Mouse (Mus musculus) neural tube, postnatal 0 days (tissue): Measurements from ENCODE around the gene Zdhhc5. TPM values are rescaled to one million over a fixed set of nuclear protein-coding genes. Genes with fewer than 3 reads are reported as not detected.

Experiments used
- microRNA counts: library from miRNA; unstranded; fragments of <30 nt; microRNA quantifications from one replicate; lab custom pipeline; 2015
- microRNA-seq: library from miRNA; unstranded; fragments of <30 nt; microRNA quantifications from one replicate; pipeline ENCODE4, GENCODE M21; 2016
- polyA plus RNA-seq: library from polyadenylated mRNA; unstranded; fragments of >200 nt; fragmentation: Nextera tagmentation; extraction: Ambion mirVana; gene quantifications from 2 replicates; pipeline ENCODE4 v1.2.1, GENCODE M21; 2015

The Zdhhc5 gene
- 14.1 and 16.3 TPM in 2 replicates for polyA plus RNA-seq

DNA sequence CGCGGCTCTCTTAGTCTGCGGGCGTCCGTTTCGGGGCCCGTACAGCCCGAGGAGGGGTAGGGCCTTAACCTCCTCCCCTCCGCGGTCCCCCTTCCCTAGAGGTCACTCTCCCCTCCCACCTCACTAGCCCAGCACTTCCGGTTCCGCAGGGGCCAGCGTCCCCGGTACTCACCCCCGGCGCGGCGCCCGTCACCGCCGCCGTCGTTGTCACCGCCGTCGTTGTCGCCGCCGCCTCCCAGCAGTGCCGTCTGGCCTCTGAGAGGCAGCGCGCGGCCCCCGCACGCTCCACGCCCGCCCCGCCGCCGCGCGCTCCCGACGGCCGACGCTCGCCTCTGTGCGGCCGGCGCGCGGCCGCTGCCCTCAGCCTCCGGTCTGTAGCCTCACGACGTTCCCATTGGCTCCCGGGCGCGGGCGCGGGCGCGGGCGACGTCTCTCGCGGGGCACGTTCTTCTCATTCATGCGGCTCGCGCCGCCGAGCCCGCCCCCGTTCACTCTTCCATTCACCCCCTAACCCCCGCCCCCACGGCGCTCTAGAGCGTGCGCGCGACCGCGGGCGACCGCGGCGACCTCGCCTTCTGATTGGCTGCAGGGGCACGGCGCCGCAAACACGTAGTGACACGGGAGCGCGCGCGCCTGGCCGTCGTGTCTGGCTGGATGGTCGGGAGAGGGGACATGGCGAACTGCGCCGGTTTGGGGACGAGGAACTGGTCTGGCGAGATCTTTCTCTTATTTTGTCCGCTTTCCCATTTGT lies at the start of gene Zdhhc5:
Gene Zdhhc5, minus strand, starts transcription at position 370 of the 751 bp plus-strand sequence.

DNA sequence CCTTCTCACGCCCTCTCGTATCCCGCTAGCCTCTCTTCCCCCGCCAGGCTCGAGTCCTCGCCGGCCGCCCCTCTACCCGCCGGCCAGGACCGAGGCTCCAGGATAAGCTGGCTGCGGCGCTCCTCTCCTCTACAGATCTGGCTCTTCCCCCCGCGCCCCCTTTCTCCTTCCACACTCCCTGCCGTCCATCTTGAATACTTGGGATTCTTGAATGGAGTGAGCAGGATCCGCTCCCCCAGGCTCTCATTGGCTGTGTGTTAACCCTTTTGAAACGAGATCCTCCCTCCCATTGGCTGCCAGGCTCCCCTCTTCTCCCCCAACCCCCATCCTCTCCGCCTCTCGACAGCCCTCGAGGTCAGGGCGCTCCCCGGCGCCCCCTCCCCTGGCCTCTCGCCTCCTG lies 28.6 kb upstream of the Zdhhc5 start, which contains the start of gene Gm19426:
Gene Gm19426, minus strand, starts transcription at position 95 of the 400 bp plus-strand sequence.

DNA sequence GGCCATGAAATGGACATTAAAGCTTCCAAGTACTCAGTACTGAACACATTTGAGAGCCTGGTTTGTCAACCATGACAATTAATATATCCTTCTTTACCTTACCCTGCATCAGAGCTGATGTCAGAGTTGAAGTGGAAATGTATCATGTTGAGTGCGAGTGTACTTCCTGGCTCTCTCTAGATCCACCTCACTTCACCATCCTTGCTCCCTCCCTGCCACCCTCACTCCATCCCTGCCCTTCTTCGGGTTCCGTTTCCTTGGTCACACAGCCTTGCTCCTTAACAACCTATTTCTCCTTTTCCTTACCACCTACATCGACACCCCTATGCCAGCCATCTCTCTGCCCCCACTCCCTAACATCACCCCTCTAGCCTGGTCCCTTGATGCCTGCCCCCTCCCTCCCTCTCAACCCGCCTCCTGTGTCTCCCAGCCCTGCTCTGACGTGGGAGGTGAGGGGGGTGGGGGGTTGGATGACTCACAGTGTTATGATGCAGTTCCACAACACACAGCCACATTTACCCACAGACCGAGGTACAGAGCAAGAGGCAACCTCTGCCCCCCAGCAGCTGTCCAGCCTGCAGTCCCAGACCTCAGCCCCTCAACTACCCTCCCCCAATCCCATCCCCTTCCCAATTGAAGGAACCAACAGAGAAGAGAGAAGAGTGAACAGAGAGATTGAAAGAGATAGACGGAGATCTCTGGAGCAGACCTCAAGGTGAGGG lies 18.8 kb upstream of the Zdhhc5 start, which contains the start of gene Ypel4:
Gene Ypel4, plus strand, starts transcription at position 480 of the 722 bp plus-strand sequence.

DNA sequence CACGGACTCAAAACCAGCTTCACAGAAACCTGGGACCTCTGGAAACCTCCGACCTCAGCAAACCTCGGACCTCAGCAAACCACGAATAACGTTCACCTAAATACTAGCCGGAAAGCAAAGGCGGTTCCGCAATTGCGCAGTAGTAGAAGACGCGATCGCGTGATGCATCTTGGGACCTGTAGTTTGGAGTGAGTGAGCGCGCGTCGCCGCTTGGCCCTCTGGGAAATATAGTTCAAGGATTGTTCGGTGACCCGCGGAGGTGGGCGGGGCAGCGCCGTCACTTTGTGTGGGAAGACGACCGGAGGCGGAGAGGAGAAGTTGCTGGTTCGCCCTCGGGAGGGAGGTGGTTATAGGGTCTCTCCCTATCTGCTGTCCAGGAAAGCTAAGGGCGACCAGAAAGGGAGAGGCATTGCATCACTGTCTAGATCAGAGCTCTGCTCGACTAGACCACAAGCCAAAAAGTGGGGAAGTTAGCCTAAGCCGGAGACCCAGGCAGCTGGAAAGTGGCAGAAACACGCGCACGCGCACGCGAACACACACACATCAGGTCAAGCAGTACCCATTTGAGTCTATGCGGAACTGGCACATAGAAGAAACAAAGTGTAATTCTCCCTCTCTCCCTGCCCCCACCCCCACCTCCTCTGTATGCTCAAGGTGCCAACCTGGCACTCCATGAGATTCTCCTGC lies 12.3 kb upstream of the Zdhhc5 start, which contains the start of gene Clp1:
Gene Clp1, minus strand, starts transcription at position 179 of the 687 bp plus-strand sequence.

DNA sequence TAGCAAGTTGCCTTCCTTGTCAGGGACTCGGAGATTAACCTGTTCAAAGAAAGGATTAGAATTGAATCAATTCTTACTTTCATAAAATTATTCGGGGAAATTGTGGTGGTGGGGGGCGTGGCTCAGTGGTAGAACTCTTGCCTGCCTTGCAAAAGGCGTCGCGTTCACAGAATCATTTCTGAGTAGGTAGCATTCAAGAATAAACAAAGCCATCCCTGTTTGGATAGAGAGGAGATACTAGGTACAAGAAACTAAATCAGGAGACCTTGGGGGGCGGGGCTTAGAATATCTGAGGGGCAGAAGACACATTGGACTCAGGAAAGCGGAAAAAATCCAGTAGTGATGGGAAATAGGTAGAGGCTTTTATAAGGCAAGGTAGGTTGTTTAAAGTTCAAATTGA lies 36.0 kb downstream of the Zdhhc5 start, which contains the start of gene Tmx2:
Gene Tmx2, minus strand, starts transcription at position 125 of the 400 bp plus-strand sequence.

DNA sequence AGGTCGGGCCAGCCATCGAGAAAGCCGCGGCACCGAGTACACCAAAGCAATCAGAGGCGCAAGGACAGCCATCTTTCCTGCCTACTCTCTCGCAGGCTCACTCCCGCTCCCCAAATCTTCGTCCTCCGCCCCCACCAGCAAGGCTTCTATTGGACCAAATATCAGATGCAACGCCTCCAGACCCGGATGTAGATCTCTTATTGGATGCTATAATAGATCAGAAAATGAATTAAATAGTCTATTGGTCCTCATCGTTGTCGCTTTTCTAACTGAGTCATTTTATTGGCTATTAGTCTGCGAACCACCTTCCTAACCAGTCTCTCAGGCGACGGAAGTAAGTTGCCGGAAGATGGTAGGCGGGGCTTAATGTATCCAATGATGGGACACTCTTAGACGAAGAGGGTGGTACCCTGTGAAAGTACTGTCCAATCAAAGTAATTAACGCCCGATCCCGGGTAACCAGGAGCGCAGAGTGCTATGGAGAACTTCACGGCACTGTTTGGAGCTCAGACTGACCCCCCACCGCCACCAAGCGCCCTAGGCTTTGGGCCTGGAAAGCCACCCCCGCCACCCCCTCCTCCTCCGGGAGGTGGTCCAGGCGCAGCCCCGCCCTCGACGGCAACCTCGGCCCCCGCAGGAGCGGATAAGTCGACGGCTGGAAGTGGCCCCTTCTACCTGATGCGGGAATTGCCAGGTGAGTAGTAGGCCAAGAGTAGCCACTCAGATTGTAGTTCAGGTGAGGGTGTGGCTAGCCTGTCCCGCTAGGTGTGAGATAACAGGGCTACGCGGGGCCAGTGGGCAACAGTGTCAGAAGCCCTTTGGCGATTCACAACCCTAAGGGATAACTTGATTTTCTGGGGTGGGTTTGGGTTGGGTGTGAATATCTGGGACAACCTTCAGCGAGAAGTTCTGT lies 36.8 kb downstream of the Zdhhc5 start, which contains the start of the genes Gm28635 and Med19:
Gene Gm28635, minus strand, starts transcription at position 74 of the 913 bp plus-strand sequence.
Gene Med19, plus strand, starts transcription at position 435 of the 913 bp plus-strand sequence.

DNA sequence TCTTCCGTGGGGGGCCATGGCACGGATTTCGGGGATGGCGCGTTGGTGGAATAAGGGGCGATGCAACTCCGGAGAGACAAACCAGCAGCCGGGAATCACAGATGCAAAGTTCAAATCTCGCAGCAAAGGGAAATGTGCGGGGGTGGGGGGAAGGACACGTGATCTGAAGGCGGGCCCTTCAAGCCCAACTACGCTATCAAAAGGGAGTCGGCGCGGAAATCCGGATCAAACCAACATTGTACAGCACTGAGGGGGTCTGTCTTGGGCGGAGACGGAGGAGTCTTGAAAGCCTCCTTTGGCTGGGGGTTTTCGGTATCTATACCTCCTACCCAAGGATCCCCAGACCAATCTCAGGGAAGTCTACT lies 44.4 kb downstream of the Zdhhc5 start, which contains the start of gene Selenoh:
Gene Selenoh, minus strand, starts transcription at position 202 of the 365 bp plus-strand sequence.

DNA sequence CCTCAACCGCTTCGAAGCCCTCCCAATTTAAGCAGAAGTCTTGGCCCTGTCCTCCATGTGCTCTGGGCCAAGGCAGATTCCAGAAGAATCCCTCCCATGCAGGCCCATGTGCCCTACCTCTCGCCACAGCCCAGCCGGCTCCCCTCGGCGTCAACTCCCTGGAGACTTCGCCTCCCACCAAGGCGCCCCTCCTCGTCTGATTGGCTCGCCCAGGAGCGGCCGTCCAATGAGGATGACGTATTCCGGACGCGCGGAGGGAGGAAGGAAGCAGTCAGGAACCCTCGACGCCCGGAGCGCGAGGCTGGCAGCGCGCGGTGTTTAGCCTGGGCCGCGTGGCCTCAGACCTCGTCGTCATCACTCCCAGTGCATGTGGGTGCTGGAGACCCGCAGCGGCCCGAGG lies 56.2 kb downstream of the Zdhhc5 start, which contains the start of gene Btbd18:
Gene Btbd18, plus strand, starts transcription at position 274 of the 400 bp plus-strand sequence.

DNA sequence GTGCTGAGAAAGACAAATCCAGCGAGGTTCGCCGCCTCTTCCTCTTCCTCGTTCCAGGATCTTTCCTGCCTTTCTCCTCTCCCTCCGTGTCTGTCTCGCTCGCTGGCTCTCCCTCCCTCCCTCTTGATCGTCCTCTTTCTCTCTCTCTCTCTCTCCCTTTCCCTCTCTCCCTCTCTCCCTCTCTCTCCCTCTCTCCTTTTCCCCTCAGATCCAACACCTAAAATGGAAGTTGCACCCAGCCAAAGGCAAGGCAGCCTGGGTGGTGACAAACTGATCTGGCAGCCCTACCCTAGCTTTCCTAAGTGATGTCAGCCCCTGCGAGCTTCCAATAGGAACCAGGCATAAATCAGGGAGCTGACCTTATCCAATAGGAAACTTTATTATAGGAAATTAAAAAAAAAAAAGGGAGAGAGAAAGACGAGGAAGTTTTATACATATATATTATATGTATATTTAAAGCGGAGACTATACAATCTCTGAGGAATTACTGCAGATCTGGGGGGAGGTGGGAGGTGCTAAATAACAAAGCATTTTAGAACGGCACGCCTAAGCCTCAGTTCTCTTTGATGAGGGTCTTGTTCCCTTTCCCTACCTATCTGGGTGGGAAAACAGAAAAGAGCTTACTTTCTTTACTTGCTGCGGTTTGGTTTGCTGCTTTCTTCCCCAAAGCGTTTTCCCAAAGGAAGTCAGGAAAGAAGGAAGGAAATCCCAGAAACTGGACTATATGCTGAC lies 64.3 kb downstream of the Zdhhc5 start, which contains the start of gene Ctnnd1:
Gene Ctnnd1, minus strand, starts transcription at position 302 of the 732 bp plus-strand sequence.

MicroRNA genes within 50 kb of the gene (microRNA counts, 519-probe panel; counts per million panel counts)
- microRNA mmu-miR-130a (lab: Ali Mortazavi, UCI): 6,787 counts per million, percentile 93 among the panel's probes with 10 or more counts

Small RNA genes lying within 50 kb of the gene (microRNA-seq; reads per million reads assigned to microRNA genes)
- gene Mir130a: 15,795 reads per million, percentile 98 among the genes with 10 or more reads in this experiment

Other genes starting within 250 kb of the Zdhhc5 start
- 13.4 and 19.7 TPM in 2 replicates for gene Tfpi, start 238.4 kb downstream of the Zdhhc5 start, polyA plus RNA-seq
- gene Ctnnd1, start 64.4 kb downstream of the Zdhhc5 start, polyA plus RNA-seq: 12.9 and 13.6 TPM in 2 replicates
- 0.17 and 0.27 TPM in 2 replicates for gene Btbd18, start 56.1 kb downstream of the Zdhhc5 start, polyA plus RNA-seq
- 194 and 200 TPM in 2 replicates for gene Selenoh, start 44.4 kb downstream of the Zdhhc5 start, polyA plus RNA-seq
- not detected in 2 replicates for gene Gm28635, start 37.1 kb downstream of the Zdhhc5 start, polyA plus RNA-seq
- gene Med19, start 36.8 kb downstream of the Zdhhc5 start, polyA plus RNA-seq: 50.0 and 50.1 TPM in 2 replicates
- 316 and 326 TPM in 2 replicates for gene Tmx2, start 36.0 kb downstream of the Zdhhc5 start, polyA plus RNA-seq
- gene Clp1, start 12.2 kb upstream of the Zdhhc5 start, polyA plus RNA-seq: 13.3 and 14.9 TPM in 2 replicates
- gene Ypel4, start 18.9 kb upstream of the Zdhhc5 start, polyA plus RNA-seq: 10.1 and 12.0 TPM in 2 replicates
- 5.2 and 5.3 TPM in 2 replicates for gene Gm19426, start 28.5 kb upstream of the Zdhhc5 start, polyA plus RNA-seq
- gene Serping1, start 60.3 kb upstream of the Zdhhc5 start, polyA plus RNA-seq: 41.5 and 57.2 TPM in 2 replicates
- gene Ube2l6, start 83.6 kb upstream of the Zdhhc5 start, polyA plus RNA-seq: 17.3 and 18.4 TPM in 2 replicates
- gene Smtnl1, start 107.5 kb upstream of the Zdhhc5 start, polyA plus RNA-seq: 0.14 TPM in 1 of 2 replicates, not detected in the other
- gene Timm10, start 111.8 kb upstream of the Zdhhc5 start, polyA plus RNA-seq: 98.0 and 101 TPM in 2 replicates
- gene Slc43a1, start 123.7 kb upstream of the Zdhhc5 start, polyA plus RNA-seq: 0.75 and 1.2 TPM in 2 replicates
- 2.7 and 3.7 TPM in 2 replicates for gene Rtn4rl2, start 171.5 kb upstream of the Zdhhc5 start, polyA plus RNA-seq
- 4.3 and 4.5 TPM in 2 replicates for gene Slc43a3, start 221.4 kb upstream of the Zdhhc5 start, polyA plus RNA-seq